Mouse (Mus musculus) thymus, adult 2 months (tissue): ENCODE data around the gene Tcte1.

Source experiments
- CTCF ChIP-seq: fragments of 200-500 bp; IDR thresholded peaks from 2 replicates; pipeline ENCODE4 v1.5.1; 2012; ENCODE audit warnings: mild to moderate bottlenecking, control low read depth, low read length, moderate library complexity, borderline replicate concordance; ENCODE audit not compliant: control insufficient read depth, poor library complexity, insufficient read depth; ENCODE audit errors: extremely low read depth
- POLR2A ChIP-seq: fragments of 200-500 bp; IDR thresholded peaks from 2 replicates; pipeline ENCODE4 v1.6.1; 2012; ENCODE audit warnings: mild to moderate bottlenecking, low read length, control low read depth, moderate library complexity; ENCODE audit not compliant: control insufficient read depth, poor library complexity, insufficient read depth; ENCODE audit errors: extremely low read depth

GRCm38 (mm10) chr17:45544001-45544872 is 21.0 kb downstream of the Tcte1 start:
- TF ChIP-seq CTCF (no peak), POLR2A (no peak)
